Mouse (Mus musculus): ENCODE data around the gene Igfbp3. TPM values are rescaled to one million over a fixed set of nuclear protein-coding genes. Genes with fewer than 3 reads are reported as not detected.
"Not testable (repeated sequence)": the region's sequence is repeated elsewhere in the genome, so short reads cannot be mapped to it uniquely, and the experiment has no call there.

Igfbp3 gene
- polyA plus RNA-seq, 1 experiment from 2014 or later: 70.4 TPM

GRCm38 (mm10) chr11:7234981-7235609, 21.4 kb upstream of the Igfbp3 start:
- no peak for ATAC-seq (ENCODE audit: low FRiP score, low TSS enrichment)
- WGBS: 63% methylated on average over 3 of the region's 3 CpGs

GRCm38 (mm10) chr11:7234436-7234835, 20.7 kb upstream of the Igfbp3 start:
- Histone ChIP-seq H3K27me3 (ENCODE audit: control insufficient read depth, insufficient read depth, low read length) (no peaks in the 10 kb centered on the region), H3K36me3 (ENCODE audit: control insufficient read depth, insufficient read depth, low read length) (no peaks in the 10 kb centered on the region)
- WGBS: 72% methylated on average over 1 of the region's 1 CpGs

More at GRCm38 (mm10) chr11:7234981-7235609, 21.4 kb upstream of the Igfbp3 start:
- Histone ChIP-seq H3K27me3 (ENCODE audit: control insufficient read depth, insufficient read depth, low read length) (no peaks in the 10 kb centered on the region), H3K9ac (ENCODE audit: low read depth, low read length) (no peak overlapping the region), H3K27ac (ENCODE audit: low read depth, low read length) (no peak overlapping the region), H3K4me1 (ENCODE audit: control insufficient read depth, insufficient read depth, low read length) (no peaks in the 10 kb centered on the region), H3K4me2 (replicated peaks; ENCODE audit: low read depth, low read length) (no peak overlapping the region), H3K36me3 (ENCODE audit: control insufficient read depth, insufficient read depth, low read length) (no peaks in the 10 kb centered on the region), H3K4me3 (ENCODE audit: low read length) (no peak overlapping the region), H3K9me3 (ENCODE audit: control insufficient read depth, low read length) (no peaks in the 10 kb centered on the region)

GRCm38 (mm10) chr11:7233333-7233732, 19.6 kb upstream of the Igfbp3 start:
- no peak overlapping the region for H3K4me2 ChIP-seq (replicated peaks; ENCODE audit: low read depth, low read length)
- 85% methylated on average over 2 of the region's 2 CpGs for WGBS
- no peaks in the 10 kb centered on the region for H3K4me1 ChIP-seq (ENCODE audit: control insufficient read depth, insufficient read depth, low read length)
- no peaks in the 10 kb centered on the region for H3K27me3 ChIP-seq (ENCODE audit: control insufficient read depth, insufficient read depth, low read length)
- H3K9ac ChIP-seq (ENCODE audit: low read depth, low read length): no peak overlapping the region
- no peak overlapping the region for H3K27ac ChIP-seq (ENCODE audit: low read depth, low read length)
- no peak overlapping the region for H3K4me3 ChIP-seq (ENCODE audit: low read length)
- no peaks in the 10 kb centered on the region for H3K9me3 ChIP-seq (ENCODE audit: control insufficient read depth, low read length)
- no peak for ATAC-seq (ENCODE audit: low FRiP score, low TSS enrichment)
- no peaks in the 10 kb centered on the region for H3K36me3 ChIP-seq (ENCODE audit: control insufficient read depth, insufficient read depth, low read length)

More at GRCm38 (mm10) chr11:7234436-7234835, 20.7 kb upstream of the Igfbp3 start:
- Histone ChIP-seq H3K4me3 (ENCODE audit: low read length) (no peak overlapping the region), H3K9ac (ENCODE audit: low read depth, low read length) (no peak overlapping the region), H3K4me2 (replicated peaks; ENCODE audit: low read depth, low read length) (no peak overlapping the region), H3K27ac (ENCODE audit: low read depth, low read length) (no peak overlapping the region), H3K9me3 (ENCODE audit: control insufficient read depth, low read length) (no peaks in the 10 kb centered on the region), H3K4me1 (ENCODE audit: control insufficient read depth, insufficient read depth, low read length) (no peaks in the 10 kb centered on the region)
- no peak for ATAC-seq (ENCODE audit: low FRiP score, low TSS enrichment)

GRCm38 (mm10) chr11:7231958-7232357, 18.2 kb upstream of the Igfbp3 start:
- no peak overlapping the region for H3K27ac ChIP-seq (ENCODE audit: low read depth, low read length)
- no peak for ATAC-seq (ENCODE audit: low FRiP score, low TSS enrichment)
- 92% methylated on average over 4 of the region's 4 CpGs for WGBS
- H3K4me3 ChIP-seq (ENCODE audit: low read length): no peak overlapping the region
- no peaks in the 10 kb centered on the region for H3K27me3 ChIP-seq (ENCODE audit: control insufficient read depth, insufficient read depth, low read length)
- H3K4me1 ChIP-seq (ENCODE audit: control insufficient read depth, insufficient read depth, low read length): no peaks in the 10 kb centered on the region
- H3K9ac ChIP-seq (ENCODE audit: low read depth, low read length): no peak overlapping the region
- H3K4me2 ChIP-seq (replicated peaks; ENCODE audit: low read depth, low read length): no peak overlapping the region
- no peaks in the 10 kb centered on the region for H3K36me3 ChIP-seq (ENCODE audit: control insufficient read depth, insufficient read depth, low read length)
- H3K9me3 ChIP-seq (ENCODE audit: control insufficient read depth, low read length): no peaks in the 10 kb centered on the region

GRCm38 (mm10) chr11:7230000-7230399, 16.3 kb upstream of the Igfbp3 start:
- no peak overlapping the region for H3K9ac ChIP-seq (ENCODE audit: low read depth, low read length)
- H3K4me2 ChIP-seq (replicated peaks; ENCODE audit: low read depth, low read length): no peak overlapping the region
- H3K27me3 ChIP-seq (ENCODE audit: control insufficient read depth, insufficient read depth, low read length): no peaks in the 10 kb centered on the region
- H3K4me1 ChIP-seq (ENCODE audit: control insufficient read depth, insufficient read depth, low read length): no peaks in the 10 kb centered on the region
- H3K36me3 ChIP-seq (ENCODE audit: control insufficient read depth, insufficient read depth, low read length): no peaks in the 10 kb centered on the region
- H3K9me3 ChIP-seq (ENCODE audit: control insufficient read depth, low read length): no peaks in the 10 kb centered on the region
- no peak for ATAC-seq (ENCODE audit: low FRiP score, low TSS enrichment)
- H3K27ac ChIP-seq (ENCODE audit: low read depth, low read length): no peak overlapping the region
- WGBS: 27% methylated on average over 4 of the region's 4 CpGs
- no peak overlapping the region for H3K4me3 ChIP-seq (ENCODE audit: low read length)

DNA sequence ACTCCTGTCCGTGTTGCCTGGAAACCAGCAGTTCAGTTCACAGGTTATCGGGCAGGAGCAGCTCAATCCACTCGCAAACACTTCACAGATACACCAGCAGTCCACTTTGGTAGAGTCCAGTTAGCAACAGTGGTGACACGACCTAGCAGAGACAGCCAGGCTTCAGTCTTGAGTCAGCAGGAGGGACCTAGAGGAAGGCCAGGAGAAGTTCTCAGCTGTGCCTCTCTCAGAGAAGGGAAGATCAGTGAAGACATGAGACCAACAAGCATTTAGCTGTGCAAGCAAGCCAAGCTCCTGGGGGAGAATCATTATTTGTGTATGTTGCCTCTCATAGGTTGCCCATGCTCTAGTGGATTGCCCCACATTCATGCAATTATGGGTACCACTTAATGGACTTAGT, 14.4 kb upstream of the Igfbp3 start:
- Histone ChIP-seq H3K27ac (ENCODE audit: low read depth, low read length) (no peak overlapping the region), H3K9ac (ENCODE audit: low read depth, low read length) (no peak overlapping the region), H3K4me1 (ENCODE audit: control insufficient read depth, insufficient read depth, low read length) (no peaks in the 10 kb centered on the region), H3K4me3 (ENCODE audit: low read length) (no peak overlapping the region), H3K36me3 (ENCODE audit: control insufficient read depth, insufficient read depth, low read length) (no peaks in the 10 kb centered on the region), H3K9me3 (ENCODE audit: control insufficient read depth, low read length) (no peaks in the 10 kb centered on the region), H3K4me2 (replicated peaks; ENCODE audit: low read depth, low read length) (no peak overlapping the region), H3K27me3 (ENCODE audit: control insufficient read depth, insufficient read depth, low read length) (no peaks in the 10 kb centered on the region)
- no peak for ATAC-seq (ENCODE audit: low FRiP score, low TSS enrichment)
- WGBS: 83% methylated on average over 4 of the region's 4 CpGs

- no peaks in the 10 kb centered on the region for H3K9me3 ChIP-seq (ENCODE audit: control insufficient read depth, low read length)
- no peak overlapping the region for H3K4me2 ChIP-seq (replicated peaks; ENCODE audit: low read depth, low read length)
- H3K4me1 ChIP-seq (ENCODE audit: control insufficient read depth, insufficient read depth, low read length): no peaks in the 10 kb centered on the region
- peak; percentile 80 for ATAC-seq (ENCODE audit: low FRiP score, low TSS enrichment)
- no peak overlapping the region for H3K4me3 ChIP-seq (ENCODE audit: low read length)
- no peak overlapping the region for H3K9ac ChIP-seq (ENCODE audit: low read depth, low read length)
- H3K36me3 ChIP-seq (ENCODE audit: control insufficient read depth, insufficient read depth, low read length): no peaks in the 10 kb centered on the region
- H3K27me3 ChIP-seq (ENCODE audit: control insufficient read depth, insufficient read depth, low read length): no peaks in the 10 kb centered on the region
- 61% methylated on average over 7 of the region's 7 CpGs for WGBS
- H3K27ac ChIP-seq (ENCODE audit: low read depth, low read length): peak overlapping the region; percentile 1; the same call in 1 of the 2 replicates
These were observed 13.3 kb upstream of the Igfbp3 start for GRCm38 (mm10) chr11:7226810-7227550.

- 79% methylated on average over 2 of the region's 2 CpGs for WGBS
- no peak for ATAC-seq (ENCODE audit: low FRiP score, low TSS enrichment)
- no peak overlapping the region for H3K4me3 ChIP-seq (ENCODE audit: low read length)
- H3K27me3 ChIP-seq (ENCODE audit: control insufficient read depth, insufficient read depth, low read length): no peaks in the 10 kb centered on the region
- H3K4me2 ChIP-seq (replicated peaks; ENCODE audit: low read depth, low read length): no peak overlapping the region
- H3K9ac ChIP-seq (ENCODE audit: low read depth, low read length): no peak overlapping the region
- H3K36me3 ChIP-seq (ENCODE audit: control insufficient read depth, insufficient read depth, low read length): no peaks in the 10 kb centered on the region
- no peak overlapping the region for H3K27ac ChIP-seq (ENCODE audit: low read depth, low read length)
- no peaks in the 10 kb centered on the region for H3K9me3 ChIP-seq (ENCODE audit: control insufficient read depth, low read length)
- no peaks in the 10 kb centered on the region for H3K4me1 ChIP-seq (ENCODE audit: control insufficient read depth, insufficient read depth, low read length)
These were observed 12.5 kb upstream of the Igfbp3 start for GRCm38 (mm10) chr11:7226200-7226599.

DNA sequence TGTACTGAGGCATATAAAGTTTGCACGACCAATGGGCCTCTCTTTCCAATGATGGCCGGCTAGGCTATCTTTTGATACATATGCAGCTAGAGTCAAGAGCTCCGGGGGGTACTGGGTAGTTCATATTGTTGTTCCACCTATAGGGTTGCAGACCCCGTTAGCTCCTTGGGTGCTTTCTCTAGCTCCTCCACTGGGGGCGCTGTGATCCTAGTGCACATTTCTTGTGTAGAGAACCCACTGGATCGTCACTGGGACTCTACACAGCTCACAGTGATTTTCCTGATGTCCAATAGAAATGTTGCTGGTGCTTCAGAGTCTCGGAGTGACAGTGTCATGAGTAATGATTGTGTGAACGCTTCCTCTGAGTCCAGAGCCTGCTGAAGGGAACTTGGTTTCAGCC, 8.1 kb upstream of the Igfbp3 start:
- not testable (repeated sequence) for H3K9me3 ChIP-seq (ENCODE audit: control insufficient read depth, low read length); H3K36me3 ChIP-seq (ENCODE audit: control insufficient read depth, insufficient read depth, low read length); H3K9ac ChIP-seq (ENCODE audit: low read depth, low read length); H3K4me1 ChIP-seq (ENCODE audit: control insufficient read depth, insufficient read depth, low read length); H3K4me2 ChIP-seq (replicated peaks; ENCODE audit: low read depth, low read length); H3K27ac ChIP-seq (ENCODE audit: low read depth, low read length); H3K27me3 ChIP-seq (ENCODE audit: control insufficient read depth, insufficient read depth, low read length); ATAC-seq (ENCODE audit: low FRiP score, low TSS enrichment); H3K4me3 ChIP-seq (ENCODE audit: low read length)
- WGBS: 78% methylated on average over 8 of the region's 8 CpGs
